Mouse (Mus musculus) ES-Bruce4 (cell line): ENCODE measurements at regions not wholly inside any gene's neighbourhood (a gene's known extent, or its start where the extent isn't known, plus 50 kb on each side); places are given as distances from the start of the nearest gene placed in this dataset.

Experiments
- CTCF ChIP-seq: IDR thresholded peaks from one replicate; pipeline ENCODE4 v1.8.1; 2011; ENCODE audit warnings: low read depth, low read length
- EP300 ChIP-seq: IDR thresholded peaks from 2 replicates; pipeline ENCODE4 v1.6.1; 2011; ENCODE audit warnings: low read depth, low read length; ENCODE audit not compliant: insufficient read depth
- POLR2A ChIP-seq: IDR thresholded peaks from one replicate; pipeline ENCODE4 v1.8.1; 2011; ENCODE audit warnings: low read length; ENCODE audit not compliant: insufficient read depth

GRCm38 (mm10) chr7:82921722-82922121, 54.6 kb downstream of the Mex3b start:
- TF ChIP-seq CTCF (no peak), EP300 (no peak), POLR2A (no peak)
